Mouse (Mus musculus) neural tube, embryonic 11.5 days (tissue): ENCODE data around the gene Tnfsf9. TPM values are rescaled to one million over a fixed set of nuclear protein-coding genes. Genes with fewer than 3 reads are reported as not detected.

ENCODE experiments used
- ATAC-seq: fragments of 200-750 bp; cut with Nextera tagmentation; 2 replicates; pipeline ENCODE4 v1.8.0; 2017; ENCODE audit warnings: moderate number of reproducible peaks, mild to moderate bottlenecking, moderate TSS enrichment, moderate library complexity; ENCODE audit not compliant: insufficient read depth, low FRiP score, low TSS enrichment
- DNase-seq: peaks from one replicate; pipeline ENCODE4 v3.0.0-alpha.2; 2015; ENCODE audit warnings: low spot score
- H3K27ac ChIP-seq: fragments of 300-500 bp; sonication (generic); 2 replicates; pipeline ENCODE4 v1.5.1; 2014; ENCODE audit warnings: low read depth, mild to moderate bottlenecking, low read length
- H3K27me3 ChIP-seq: fragments of 300-500 bp; sonication (generic); 2 replicates; pipeline ENCODE4 v1.6.1; 2014; ENCODE audit warnings: mild to moderate bottlenecking, low read length, mixed read lengths; ENCODE audit not compliant: control insufficient read depth, insufficient read depth
- H3K36me3 ChIP-seq: fragments of 300-500 bp; sonication (generic); 2 replicates; pipeline ENCODE4 v1.6.1; 2014; ENCODE audit warnings: mild to moderate bottlenecking, low read length, moderate library complexity, mixed read lengths; ENCODE audit not compliant: control insufficient read depth, insufficient read depth
- H3K4me1 ChIP-seq: fragments of 300-500 bp; sonication (generic); 2 replicates; pipeline ENCODE4 v1.6.1; 2014; ENCODE audit warnings: low read length, mixed read lengths; ENCODE audit not compliant: control insufficient read depth, insufficient read depth
- H3K4me2 ChIP-seq: fragments of 300-500 bp; sonication (generic); 2 replicates; pipeline ENCODE4 v1.6.1; 2014; ENCODE audit warnings: low read depth, mild to moderate bottlenecking, moderate library complexity
- H3K4me3 ChIP-seq: fragments of 300-500 bp; sonication (generic); 2 replicates; pipeline ENCODE4 v1.5.1; 2014; ENCODE audit warnings: low read depth, low read length
- H3K9ac ChIP-seq: fragments of 300-500 bp; sonication (generic); 2 replicates; pipeline ENCODE4 v1.6.1; 2014; ENCODE audit warnings: mild to moderate bottlenecking, low read length
- H3K9me3 ChIP-seq: fragments of 300-500 bp; sonication (generic); 2 replicates; pipeline ENCODE4 v1.6.1; 2016; ENCODE audit warnings: low read length; ENCODE audit not compliant: control insufficient read depth
- WGBS: fragments of 180-500 bp; shearing (Covaris S2); extraction: QIAGEN DNeasy Blood & Tissue Kit; methylation state at CpG from one replicate; pipeline ENCODE4 v1.1.7; 2014; 5-methylcytosine and 5-hydroxymethylcytosine counted together
- polyA plus RNA-seq: library from polyadenylated mRNA; unstranded; fragments of >200 nt; fragmentation: Nextera tagmentation; extraction: Ambion mirVana; gene quantifications from 2 replicates; pipeline ENCODE4 v1.2.1, GENCODE M21; 2014

Gene Tnfsf9
- polyA plus RNA-seq, 1 experiment from 2014 or later, result 6.8 TPM

DNA sequence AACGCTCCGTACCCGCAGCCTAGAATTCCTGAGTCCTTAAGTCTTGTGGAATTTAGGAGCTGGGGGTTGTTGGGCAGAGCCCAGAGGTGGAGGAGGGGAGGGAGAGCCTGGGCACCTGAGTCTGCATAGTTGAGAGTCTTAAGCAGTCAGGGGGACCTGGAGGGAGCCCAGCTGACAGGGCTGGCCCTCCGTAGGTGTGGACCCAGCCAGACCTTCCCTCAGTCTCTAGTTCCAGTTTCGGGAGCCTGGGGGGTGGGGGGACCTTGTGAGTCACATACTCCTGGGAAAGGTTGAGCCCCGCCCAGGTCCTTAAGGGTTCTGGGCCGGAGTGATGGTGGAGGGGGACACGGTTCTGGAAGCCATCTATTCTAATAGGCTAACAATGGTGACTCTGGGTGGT is 42.1 kb upstream of the Tnfsf9 start:
- DNase-seq (no peak), ATAC-seq (no peak)
- Histone ChIP-seq H3K36me3 (no peaks in the 10 kb centered on the region), H3K27me3 (peaks cover 28% of the 10 kb centered on the region), H3K4me1 (0 out of 2 replicates have a peak, but pooled peaks cover 3% of the 10 kb centered on the region), H3K27ac (no peak overlapping the region), H3K9ac (no peak overlapping the region), H3K4me2 (no peak overlapping the region), H3K9me3 (no peaks in the 10 kb centered on the region), H3K4me3 (no peak overlapping the region)
- WGBS, result 4% methylated on average over 8 of the region's 8 CpGs

GRCm38 (mm10) chr17:57066908-57067307 is 38.2 kb upstream of the Tnfsf9 start:
- no peak for ATAC-seq
- peaks cover 17% of the 10 kb centered on the region for H3K27me3 ChIP-seq

GRCm38 (mm10) chr17:57070272-57070671 is 34.9 kb upstream of the Tnfsf9 start:
- no peak for DNase-seq
- Histone ChIP-seq H3K4me3 (0 out of 2 replicates have a peak overlapping the region, but pooled peaks have one; percentile 4), H3K9me3 (no peaks in the 10 kb centered on the region), H3K27me3 (no peaks in the 10 kb centered on the region), H3K4me1 (no peaks in the 10 kb centered on the region), H3K27ac (no peak overlapping the region), H3K4me2 (peak overlapping the region; percentile 35), H3K36me3 (no peaks in the 10 kb centered on the region), H3K9ac (0 out of 2 replicates have a peak overlapping the region, but pooled peaks have one; percentile 18)
- WGBS, result 6% methylated on average over 9 of the region's 9 CpGs
- no peak for ATAC-seq

More at GRCm38 (mm10) chr17:57066908-57067307, 38.2 kb upstream of the Tnfsf9 start:
- H3K4me3 ChIP-seq, result no peak overlapping the region
- no peak overlapping the region for H3K27ac ChIP-seq
- no peak overlapping the region for H3K4me2 ChIP-seq
- no peaks in the 10 kb centered on the region for H3K4me1 ChIP-seq
- H3K36me3 ChIP-seq, result no peaks in the 10 kb centered on the region
- DNase-seq, result no peak
- H3K9me3 ChIP-seq, result no peaks in the 10 kb centered on the region
- no peak overlapping the region for H3K9ac ChIP-seq
- 70% methylated on average over 5 of the region's 5 CpGs for WGBS

DNA sequence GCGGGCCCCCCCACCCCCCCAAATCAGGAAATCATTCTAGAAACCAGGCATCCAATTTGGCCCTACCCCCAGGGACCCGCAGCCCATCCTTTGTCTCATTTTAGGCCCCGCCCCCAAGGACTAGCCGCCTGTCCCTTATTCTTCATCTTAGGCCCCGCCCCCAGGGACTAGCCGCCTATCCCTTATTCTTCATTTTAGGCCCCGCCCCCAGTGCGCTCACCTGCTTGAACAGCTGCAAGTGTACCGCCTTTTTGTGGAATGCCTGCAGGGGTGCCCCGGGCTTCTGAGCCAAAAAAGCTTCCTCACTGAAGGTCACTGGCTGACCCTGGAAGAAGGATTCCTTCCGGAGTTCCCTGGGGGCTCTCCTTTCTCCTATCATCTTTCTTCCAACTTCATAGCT is 34.4 kb upstream of the Tnfsf9 start:
- ATAC-seq, result peak; percentile 76
- H3K9ac ChIP-seq, result no peak overlapping the region
- H3K4me3 ChIP-seq, result 0 out of 2 replicates have a peak overlapping the region, but pooled peaks have one; percentile 4
- 2% methylated on average over 11 of the region's 11 CpGs for WGBS
- H3K4me1 ChIP-seq, result no peaks in the 10 kb centered on the region
- no peaks in the 10 kb centered on the region for H3K27me3 ChIP-seq
- peak; percentile 71 for DNase-seq
- H3K27ac ChIP-seq, result no peak overlapping the region
- peak overlapping the region; percentile 35 for H3K4me2 ChIP-seq
- no peaks in the 10 kb centered on the region for H3K36me3 ChIP-seq
- H3K9me3 ChIP-seq, result no peaks in the 10 kb centered on the region

GRCm38 (mm10) chr17:57076916-57077315 is 28.2 kb upstream of the Tnfsf9 start:
- no peaks in the 10 kb centered on the region for H3K9me3 ChIP-seq
- H3K4me2 ChIP-seq, result no peak overlapping the region
- H3K9ac ChIP-seq, result no peak overlapping the region
- H3K4me1 ChIP-seq, result no peaks in the 10 kb centered on the region
- 67% methylated on average over 3 of the region's 3 CpGs for WGBS
- no peaks in the 10 kb centered on the region; the same call in 1 of the 2 replicates for H3K36me3 ChIP-seq
- no peak overlapping the region for H3K4me3 ChIP-seq
- ATAC-seq (no peak), DNase-seq (no peak)
- H3K27ac ChIP-seq, result no peak overlapping the region
- no peaks in the 10 kb centered on the region for H3K27me3 ChIP-seq

- H3K4me2 ChIP-seq, result no peak within 1 kb of the TSS
- no peaks in the 10 kb centered on the region for H3K9me3 ChIP-seq
- H3K4me1 ChIP-seq, result no peaks in the 10 kb centered on the region
- H3K9ac ChIP-seq, result no peak within 1 kb of the TSS
- DNase-seq (no peak), ATAC-seq (no peak)
- H3K27me3 ChIP-seq, result no peaks in the 10 kb centered on the region
- H3K4me3 ChIP-seq, result no peak within 1 kb of the TSS
- WGBS, result 59% methylated on average over 6 of the region's 6 CpGs
- H3K27ac ChIP-seq, result no peak within 1 kb of the TSS
- H3K36me3 ChIP-seq, result no peaks in the 10 kb centered on the region; the same call in 1 of the 2 replicates
Measured at GRCm38 (mm10) chr17:57078336-57078735, 26.8 kb upstream of the Tnfsf9 start, which contains the start of gene Dennd1c. Gene Dennd1c (minus strand): TSS chr17:57078514.

GRCm38 (mm10) chr17:57079919-57080318 is 25.2 kb upstream of the Tnfsf9 start:
- WGBS, result 77% methylated on average over 3 of the region's 3 CpGs

DNA sequence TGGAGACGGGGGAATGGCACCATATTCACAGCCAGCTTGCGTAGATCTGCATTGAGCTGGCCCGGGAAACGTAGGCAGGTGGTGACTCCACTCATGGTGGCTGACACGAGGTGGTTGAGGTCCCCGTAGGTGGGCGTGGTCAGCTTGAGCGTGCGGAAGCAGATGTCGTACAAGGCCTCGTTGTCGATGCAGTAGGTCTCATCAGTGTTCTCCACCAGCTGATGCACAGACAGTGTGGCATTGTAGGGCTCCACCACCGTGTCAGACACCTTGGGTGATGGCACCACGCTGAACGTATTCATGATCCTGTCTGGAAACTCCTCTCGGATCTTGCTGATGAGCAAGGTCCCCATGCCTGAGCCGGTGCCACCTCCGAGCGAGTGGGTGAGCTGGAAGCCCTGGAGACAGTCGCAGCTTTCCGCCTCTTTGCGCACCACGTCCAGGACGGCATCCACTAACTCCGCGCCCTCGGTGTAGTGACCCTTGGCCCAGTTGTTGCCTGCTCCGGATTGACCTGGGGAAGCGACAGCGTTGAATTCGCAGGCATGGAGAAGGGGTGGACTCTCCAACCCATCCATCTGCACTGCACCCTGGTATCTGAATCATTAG is 23.8 kb upstream of the Tnfsf9 start:
- Histone ChIP-seq H3K9ac (no peak overlapping the region), H3K4me2 (no peak overlapping the region), H3K4me3 (no peak overlapping the region), H3K27me3 (no peaks in the 10 kb centered on the region), H3K27ac (no peak overlapping the region), H3K36me3 (no peaks in the 10 kb centered on the region; the same call in 1 of the 2 replicates), H3K9me3 (no peaks in the 10 kb centered on the region), H3K4me1 (no peaks in the 10 kb centered on the region)
- WGBS, result 92% methylated on average over 31 of the region's 31 CpGs
- ATAC-seq, result no peak
- no peak for DNase-seq

More at GRCm38 (mm10) chr17:57079919-57080318, 25.2 kb upstream of the Tnfsf9 start:
- no peaks in the 10 kb centered on the region; the same call in 1 of the 2 replicates for H3K36me3 ChIP-seq
- H3K9ac ChIP-seq, result no peak overlapping the region
- DNase-seq (no peak), ATAC-seq (no peak)
- H3K9me3 ChIP-seq, result no peaks in the 10 kb centered on the region
- no peaks in the 10 kb centered on the region for H3K27me3 ChIP-seq
- no peak overlapping the region for H3K4me3 ChIP-seq
- no peak overlapping the region for H3K4me2 ChIP-seq
- no peaks in the 10 kb centered on the region for H3K4me1 ChIP-seq
- no peak overlapping the region for H3K27ac ChIP-seq

DNA sequence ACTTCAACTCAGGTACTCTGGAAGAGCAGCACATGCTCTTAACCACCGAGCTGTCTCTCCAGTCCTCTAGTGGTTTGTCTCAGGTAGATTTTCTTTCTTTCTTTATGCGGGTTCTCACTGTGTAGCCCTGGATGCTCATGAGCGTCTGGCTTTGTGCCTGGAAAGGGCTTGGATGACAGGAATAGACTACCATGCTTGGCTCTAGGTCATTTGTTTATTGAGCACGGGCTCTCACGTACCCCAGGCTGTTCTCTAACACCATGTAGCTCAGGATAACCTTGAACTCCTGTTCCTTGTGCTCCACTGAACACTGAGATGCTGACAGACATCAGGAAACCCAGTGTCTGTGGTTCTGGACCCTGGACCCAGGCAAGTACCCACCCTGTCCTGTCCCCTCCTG is 22.6 kb upstream of the Tnfsf9 start:
- H3K9me3 ChIP-seq, result no peaks in the 10 kb centered on the region
- no peak for ATAC-seq
- H3K36me3 ChIP-seq, result no peaks in the 10 kb centered on the region; the same call in 1 of the 2 replicates
- no peak overlapping the region for H3K9ac ChIP-seq
- WGBS, result 89% methylated on average over 5 of the region's 5 CpGs
- H3K4me3 ChIP-seq, result no peak overlapping the region
- no peak overlapping the region for H3K4me2 ChIP-seq
- H3K27ac ChIP-seq, result no peak overlapping the region
- H3K27me3 ChIP-seq, result no peaks in the 10 kb centered on the region
- H3K4me1 ChIP-seq, result no peaks in the 10 kb centered on the region
- no peak for DNase-seq
